Mouse (Mus musculus) ES-Bruce4 (cell line): ENCODE measurements around the gene Ccl11.

Experiments
- CTCF ChIP-seq: IDR thresholded peaks from one replicate; pipeline ENCODE4 v1.8.1; 2011; ENCODE audit warnings: low read depth, low read length
- EP300 ChIP-seq: IDR thresholded peaks from 2 replicates; pipeline ENCODE4 v1.6.1; 2011; ENCODE audit warnings: low read depth, low read length; ENCODE audit not compliant: insufficient read depth
- POLR2A ChIP-seq: IDR thresholded peaks from one replicate; pipeline ENCODE4 v1.8.1; 2011; ENCODE audit warnings: low read length; ENCODE audit not compliant: insufficient read depth

DNA sequence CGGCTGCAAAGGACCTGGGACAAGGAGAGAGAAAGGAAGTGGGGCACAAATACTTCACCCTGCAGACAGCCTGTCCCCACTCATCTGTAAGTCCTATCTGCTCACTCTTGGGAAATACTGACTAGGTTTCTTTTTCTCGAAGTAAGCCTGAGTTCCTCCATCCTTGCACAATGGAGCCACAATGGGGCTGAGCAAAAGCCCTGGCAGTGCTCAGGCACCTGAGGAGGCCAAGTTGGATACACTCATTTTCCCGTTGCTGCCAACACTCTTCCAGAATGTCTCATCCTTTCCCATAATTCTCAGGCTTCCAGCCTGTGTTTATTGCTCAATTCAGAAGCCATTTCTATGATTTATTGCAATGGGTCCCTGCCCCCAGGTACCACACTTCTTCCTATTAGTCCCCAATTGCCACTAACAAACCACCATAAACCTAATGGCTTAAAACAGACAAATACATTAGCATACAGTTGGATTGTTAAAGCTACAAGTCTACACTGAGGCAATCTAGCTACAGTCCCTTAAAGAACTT, 18.4 kb upstream of the Ccl11 start:
- TF ChIP-seq POLR2A (no peak), CTCF (no peak), EP300 (no peak)
